Mouse (Mus musculus): ENCODE results near the gene Lcp2.

The Lcp2 gene

GRCm38 (mm10) chr11:34047542-34047937, 820 bp downstream of the Lcp2 start:
- no peak for DNase-seq (ENCODE audit: low read depth, low spot score)

- DNase-seq (ENCODE audit: low read depth, low spot score) = no peak
These were observed 1.8 kb downstream of the Lcp2 start for GRCm38 (mm10) chr11:34048375-34049124.

- DNase-seq (ENCODE audit: low read depth, low spot score) = no peak
These were observed 2.3 kb downstream of the Lcp2 start for GRCm38 (mm10) chr11:34049125-34049379.

GRCm38 (mm10) chr11:34050063-34050462, 3.3 kb downstream of the Lcp2 start:
- no peak for DNase-seq (ENCODE audit: low read depth, low spot score)

- no peak for DNase-seq (ENCODE audit: low read depth, low spot score)
These were observed 3.9 kb downstream of the Lcp2 start for GRCm38 (mm10) chr11:34050643-34051042.

- no peak for DNase-seq (ENCODE audit: low read depth, low spot score)
These were observed 6.5 kb downstream of the Lcp2 start for GRCm38 (mm10) chr11:34053031-34053818.

GRCm38 (mm10) chr11:34054031-34054727, 7.5 kb downstream of the Lcp2 start:
- DNase-seq (ENCODE audit: low read depth, low spot score) = no peak

- no peak for DNase-seq (ENCODE audit: low read depth, low spot score)
These were observed 10.0 kb downstream of the Lcp2 start for GRCm38 (mm10) chr11:34056715-34057114.

GRCm38 (mm10) chr11:34058332-34058731, 11.6 kb downstream of the Lcp2 start:
- no peak for DNase-seq (ENCODE audit: low read depth, low spot score)

GRCm38 (mm10) chr11:34058960-34059359, 12.2 kb downstream of the Lcp2 start:
- no peak for DNase-seq (ENCODE audit: low read depth, low spot score)

- no peak for DNase-seq (ENCODE audit: low read depth, low spot score)
These were observed 15.0 kb downstream of the Lcp2 start for GRCm38 (mm10) chr11:34061740-34062139.

- DNase-seq (ENCODE audit: low read depth, low spot score) = no peak
These were observed 16.5 kb downstream of the Lcp2 start for GRCm38 (mm10) chr11:34063257-34063656.

GRCm38 (mm10) chr11:34063702-34064485, 17.2 kb downstream of the Lcp2 start:
- no peak for DNase-seq (ENCODE audit: low read depth, low spot score)

- no peak for DNase-seq (ENCODE audit: low read depth, low spot score)
These were observed 23.9 kb downstream of the Lcp2 start for GRCm38 (mm10) chr11:34070596-34070995.

- no peak for DNase-seq (ENCODE audit: low read depth, low spot score)
These were observed 25.6 kb downstream of the Lcp2 start for GRCm38 (mm10) chr11:34072309-34072708.

GRCm38 (mm10) chr11:34073776-34074175, 27.1 kb downstream of the Lcp2 start:
- peak; percentile 45 for DNase-seq (ENCODE audit: low read depth, low spot score)

GRCm38 (mm10) chr11:34077870-34078269, 31.1 kb downstream of the Lcp2 start:
- no peak for DNase-seq (ENCODE audit: low read depth, low spot score)

GRCm38 (mm10) chr11:34078581-34078980, 31.9 kb downstream of the Lcp2 start:
- no peak for DNase-seq (ENCODE audit: low read depth, low spot score)

GRCm38 (mm10) chr11:34079542-34080464, 33.1 kb downstream of the Lcp2 start:
- no peak for DNase-seq (ENCODE audit: low read depth, low spot score)

GRCm38 (mm10) chr11:34083795-34084194, 37.1 kb downstream of the Lcp2 start:
- DNase-seq (ENCODE audit: low read depth, low spot score) = no peak

- no peak for DNase-seq (ENCODE audit: low read depth, low spot score)
These were observed 37.9 kb downstream of the Lcp2 start for GRCm38 (mm10) chr11:34084639-34085038.
